Mouse (Mus musculus): ENCODE measurements around the gene Usp29. TPM values are rescaled to one million over a fixed set of nuclear protein-coding genes. Genes with fewer than 3 reads are reported as not detected.

The Usp29 gene
- total and polyA plus RNA-seq, 2 experiments from 2014 or later, result 30.4 to 69.2 TPM

GRCm38 (mm10) chr7:6850321-6850720 is 119.9 kb downstream of the Usp29 start:
- Histone ChIP-seq H3K4me3 (ENCODE audit: low read length) (no peak overlapping the region), H3K36me3 (ENCODE audit: insufficient read depth, low read length) (no peaks in the 10 kb centered on the region), H3K9me3 (ENCODE audit: low read length) (no peaks in the 10 kb centered on the region), H3K4me1 (ENCODE audit: insufficient read depth, low read length) (peaks cover 6% of the 10 kb centered on the region; the same call in 1 of the 2 replicates), H3K4me2 (ENCODE audit: low read depth, low read length) (no peak overlapping the region), H3K9ac (replicated peaks; ENCODE audit: low read length) (no peak overlapping the region), H3K27me3 (ENCODE audit: insufficient read depth, low read length) (no peaks in the 10 kb centered on the region), H3K27ac (no peak overlapping the region)
- TF ChIP-seq CTCF (IDR thresholded peaks at IDR 0.05; ENCODE audit: low read depth), result no peak
- no peak for ATAC-seq
- 90% methylated on average over 3 of the region's 3 CpGs for WGBS
- no peak for DNase-seq (ENCODE audit: low spot score)

GRCm38 (mm10) chr7:6851256-6851655 is 120.9 kb downstream of the Usp29 start:
- Histone ChIP-seq H3K4me1 (ENCODE audit: insufficient read depth, low read length) (peaks cover 6% of the 10 kb centered on the region; the same call in 1 of the 2 replicates), H3K27ac (peak overlapping the region; percentile 29; the same call in 1 of the 2 replicates), H3K9me3 (ENCODE audit: low read length) (no peaks in the 10 kb centered on the region), H3K4me3 (ENCODE audit: low read length) (no peak overlapping the region), H3K4me2 (ENCODE audit: low read depth, low read length) (no peak overlapping the region), H3K36me3 (ENCODE audit: insufficient read depth, low read length) (no peaks in the 10 kb centered on the region), H3K27me3 (ENCODE audit: insufficient read depth, low read length) (no peaks in the 10 kb centered on the region), H3K9ac (replicated peaks; ENCODE audit: low read length) (no peak overlapping the region)
- ATAC-seq, result no peak
- 68% methylated on average over 6 of the region's 6 CpGs for WGBS
- TF ChIP-seq CTCF (IDR thresholded peaks at IDR 0.05; ENCODE audit: low read depth), result no peak
- no peak for DNase-seq (ENCODE audit: low spot score)

DNA sequence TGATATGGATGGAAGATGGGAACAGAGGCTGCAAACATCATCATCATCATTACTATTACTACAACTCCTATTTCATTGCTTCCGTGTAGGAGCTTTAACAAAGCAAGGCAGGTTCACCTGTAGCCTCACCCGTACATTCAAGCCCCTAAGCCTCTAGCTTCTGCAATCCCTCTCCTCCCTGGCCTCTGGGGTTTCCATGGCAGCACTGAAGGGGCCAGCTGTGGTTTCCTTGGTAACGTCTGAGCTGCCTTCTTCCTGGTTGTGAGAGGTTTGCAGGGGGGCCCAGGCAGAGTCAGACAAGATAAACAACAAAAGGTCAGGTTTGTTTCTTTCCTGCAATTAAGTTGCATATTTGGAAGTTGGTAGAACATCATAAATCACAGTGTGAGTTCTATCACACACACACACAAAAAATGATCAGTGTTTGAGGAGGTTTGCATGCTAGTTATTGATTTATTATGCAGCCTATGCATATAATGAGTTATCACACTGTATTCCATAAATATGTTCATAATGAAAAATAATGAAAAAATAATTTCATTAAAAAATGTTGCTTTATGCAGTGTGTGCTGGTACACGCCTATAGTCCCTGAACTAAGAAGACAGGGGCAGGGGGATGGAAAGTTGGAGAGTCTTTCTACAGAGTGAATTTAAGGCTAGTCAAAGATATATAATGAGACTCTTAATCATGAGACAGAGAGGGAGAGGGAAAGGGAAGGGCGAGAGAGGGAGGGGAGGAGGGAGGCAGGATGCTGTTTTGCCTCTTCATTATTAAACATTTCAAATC is 121.5 kb downstream of the Usp29 start:
- Histone ChIP-seq H3K9me3 (ENCODE audit: low read length) (no peaks in the 10 kb centered on the region), H3K4me2 (ENCODE audit: low read depth, low read length) (no peak overlapping the region), H3K9ac (replicated peaks; ENCODE audit: low read length) (no peak overlapping the region), H3K27me3 (ENCODE audit: insufficient read depth, low read length) (no peaks in the 10 kb centered on the region), H3K36me3 (ENCODE audit: insufficient read depth, low read length) (no peaks in the 10 kb centered on the region), H3K4me1 (ENCODE audit: insufficient read depth, low read length) (peaks cover 6% of the 10 kb centered on the region; the same call in 1 of the 2 replicates), H3K4me3 (ENCODE audit: low read length) (no peak overlapping the region), H3K27ac (peak overlapping the region; percentile 29; the same call in 1 of the 2 replicates)
- DNase-seq (ENCODE audit: low spot score) (peak; percentile 71), ATAC-seq (peak; percentile 90)
- TF ChIP-seq CTCF (IDR thresholded peaks at IDR 0.05; ENCODE audit: low read depth), result no peak
- WGBS, result 34% methylated on average over 5 of the region's 5 CpGs

DNA sequence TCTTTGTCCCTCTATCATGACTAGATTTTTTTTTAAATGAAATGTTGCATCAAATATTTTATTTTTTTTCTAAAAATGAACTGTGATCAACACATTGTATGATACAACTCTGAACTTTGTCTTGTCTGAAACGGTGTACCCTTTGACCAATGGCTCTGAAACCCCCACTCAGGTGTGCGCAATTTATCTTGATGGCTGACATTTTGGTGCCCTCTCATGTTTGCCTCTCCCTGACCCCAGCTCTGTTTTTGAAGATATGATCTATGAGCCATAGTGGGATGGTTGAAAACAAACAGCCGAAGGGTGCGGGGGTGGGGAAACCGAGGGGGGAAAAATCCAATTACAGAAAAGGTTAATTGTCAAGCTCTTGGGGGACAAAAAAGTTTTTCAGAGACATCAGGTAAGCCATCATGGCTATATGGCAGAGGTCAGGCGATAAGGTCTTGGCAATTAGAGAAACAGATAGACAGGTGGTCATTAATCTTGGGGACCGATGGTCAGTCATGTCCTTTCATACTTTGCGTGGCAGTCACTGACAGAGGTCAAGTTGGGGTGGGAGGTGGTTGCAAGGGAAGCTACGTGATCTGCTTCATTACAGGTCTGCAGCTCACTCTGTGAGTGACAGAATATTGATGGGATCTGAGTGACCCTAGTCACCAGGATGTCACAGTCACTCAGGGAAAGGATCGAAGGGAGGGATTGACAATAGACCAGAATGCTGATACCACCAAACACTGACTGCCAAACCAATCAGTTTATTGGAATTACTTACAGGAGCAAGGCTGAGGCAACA is 125.4 kb downstream of the Usp29 start:
- peaks cover 6% of the 10 kb centered on the region; the same call in 1 of the 2 replicates for H3K4me1 ChIP-seq (ENCODE audit: insufficient read depth, low read length)
- no peak overlapping the region for H3K4me3 ChIP-seq (ENCODE audit: low read length)
- ATAC-seq, result no peak
- H3K27me3 ChIP-seq (ENCODE audit: insufficient read depth, low read length), result no peaks in the 10 kb centered on the region
- DNase-seq (ENCODE audit: low spot score), result no peak
- H3K27ac ChIP-seq, result no peak overlapping the region
- 82% methylated on average over 10 of the region's 10 CpGs for WGBS
- no peak overlapping the region for H3K9ac ChIP-seq (replicated peaks; ENCODE audit: low read length)
- H3K36me3 ChIP-seq (ENCODE audit: insufficient read depth, low read length), result no peaks in the 10 kb centered on the region
- H3K9me3 ChIP-seq (ENCODE audit: low read length), result no peaks in the 10 kb centered on the region
- no peak for TF ChIP-seq CTCF (IDR thresholded peaks at IDR 0.05; ENCODE audit: low read depth)
- no peak overlapping the region for H3K4me2 ChIP-seq (ENCODE audit: low read depth, low read length)

- Histone ChIP-seq H3K27me3 (ENCODE audit: insufficient read depth, low read length) (no peaks in the 10 kb centered on the region), H3K4me1 (ENCODE audit: insufficient read depth, low read length) (no peaks in the 10 kb centered on the region), H3K36me3 (ENCODE audit: insufficient read depth, low read length) (no peaks in the 10 kb centered on the region), H3K4me3 (ENCODE audit: low read length) (no peak overlapping the region), H3K4me2 (ENCODE audit: low read depth, low read length) (no peak overlapping the region), H3K9ac (replicated peaks; ENCODE audit: low read length) (no peak overlapping the region), H3K9me3 (ENCODE audit: low read length) (no peaks in the 10 kb centered on the region), H3K27ac (no peak overlapping the region)
- TF ChIP-seq CTCF (IDR thresholded peaks at IDR 0.05; ENCODE audit: low read depth), result no peak
- WGBS, result 27% methylated on average over 5 of the region's 5 CpGs
- DNase-seq (ENCODE audit: low spot score) (no peak), ATAC-seq (no peak)
These were observed 128.4 kb downstream of the Usp29 start for GRCm38 (mm10) chr7:6858694-6859270.

GRCm38 (mm10) chr7:6860689-6861088 is 130.3 kb downstream of the Usp29 start:
- ATAC-seq, result peak; percentile 93
- no peak overlapping the region for H3K4me2 ChIP-seq (ENCODE audit: low read depth, low read length)
- peak overlapping the region; percentile 56; the same call in 1 of the 2 replicates for H3K27ac ChIP-seq
- H3K9ac ChIP-seq (replicated peaks; ENCODE audit: low read length), result no peak overlapping the region
- no peaks in the 10 kb centered on the region for H3K4me1 ChIP-seq (ENCODE audit: insufficient read depth, low read length)
- WGBS, result 7% methylated on average over 6 of the region's 6 CpGs
- no peak overlapping the region for H3K4me3 ChIP-seq (ENCODE audit: low read length)
- no peak for TF ChIP-seq CTCF (IDR thresholded peaks at IDR 0.05; ENCODE audit: low read depth)
- peak; percentile 82 for DNase-seq (ENCODE audit: low spot score)
- no peaks in the 10 kb centered on the region for H3K36me3 ChIP-seq (ENCODE audit: insufficient read depth, low read length)
- H3K27me3 ChIP-seq (ENCODE audit: insufficient read depth, low read length), result no peaks in the 10 kb centered on the region
- H3K9me3 ChIP-seq (ENCODE audit: low read length), result no peaks in the 10 kb centered on the region

Measured in hindbrain, postnatal 0 days (tissue).